Mouse (Mus musculus) erythroblast, embryonic 14.5 days (primary cell): ENCODE data around the gene Tcl1b1.
"Not testable (repeated sequence)": the region's sequence is repeated elsewhere in the genome, so short reads cannot be mapped to it uniquely, and the experiment has no call there.

Experiments
- GATA1 ChIP-seq: IDR thresholded peaks from 2 replicates; pipeline ENCODE4 v1.6.1; 2012; ENCODE audit warnings: low read length, inconsistent platforms, mixed read lengths
- TAL1 ChIP-seq: IDR thresholded peaks from 3 replicates; pipeline ENCODE4 v1.6.1; 2012; ENCODE audit warnings: low read length, inconsistent platforms, mixed read lengths

DNA sequence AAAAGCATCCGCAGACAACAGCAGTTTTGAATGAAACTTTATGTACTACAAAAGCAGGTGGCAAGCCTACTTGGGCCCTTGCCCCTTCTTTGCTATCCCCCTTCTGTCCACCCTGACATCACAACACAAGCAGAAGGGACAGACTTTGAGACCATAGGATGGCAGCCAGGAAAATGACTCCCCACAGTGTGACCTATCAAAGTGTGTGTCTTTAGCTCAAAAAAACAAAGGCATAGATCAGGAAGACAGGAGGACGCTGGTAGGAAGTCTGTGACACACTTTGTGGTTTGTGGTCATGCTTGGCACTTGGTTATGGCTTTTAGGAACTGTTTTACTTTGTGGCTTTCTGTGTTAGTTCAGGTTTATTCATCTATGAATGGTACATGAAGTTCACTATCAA is 25.3 kb upstream of the Tcl1b1 start:
- not testable (repeated sequence) for TF ChIP-seq GATA1, TAL1
